Mouse (Mus musculus) heart, embryonic 16.5 days (tissue): ENCODE results near the gene Hamp2. TPM values are rescaled to one million over a fixed set of nuclear protein-coding genes. Genes with fewer than 3 reads are reported as not detected.
"Not testable (repeated sequence)": the region's sequence is repeated elsewhere in the genome, so short reads cannot be mapped to it uniquely, and the experiment has no call there.

ENCODE experiments used
- ATAC-seq: fragments of 200-750 bp; cut with Nextera tagmentation; replicated peaks from 2 replicates; pipeline ENCODE4 v1.8.0; 2017; ENCODE audit warnings: moderate number of reproducible peaks; ENCODE audit not compliant: insufficient read depth, low FRiP score; ENCODE audit errors: extremely low read depth
- H3K27ac ChIP-seq: fragments of 300-500 bp; sonication (generic); 2 replicates; pipeline ENCODE4 v1.5.1; 2014; ENCODE audit warnings: mild to moderate bottlenecking, low read length, control low read depth, moderate library complexity
- H3K27me3 ChIP-seq: fragments of 300-500 bp; sonication (generic); 2 replicates; pipeline ENCODE4 v1.6.1; 2014; ENCODE audit warnings: low read length, mixed read lengths; ENCODE audit not compliant: control insufficient read depth, insufficient read depth
- H3K36me3 ChIP-seq: fragments of 300-500 bp; sonication (generic); 2 replicates; pipeline ENCODE4 v1.6.1; 2014; ENCODE audit not compliant: control insufficient read depth, insufficient read depth
- H3K4me1 ChIP-seq: fragments of 300-500 bp; sonication (generic); 2 replicates; pipeline ENCODE4 v1.6.1; 2014; ENCODE audit warnings: low read length, mixed read lengths; ENCODE audit not compliant: control insufficient read depth, insufficient read depth
- H3K4me2 ChIP-seq: fragments of 300-500 bp; sonication (generic); 2 replicates; pipeline ENCODE4 v1.6.1; 2014; ENCODE audit warnings: low read depth, mild to moderate bottlenecking, control low read depth, low read length
- H3K4me3 ChIP-seq: fragments of 300-500 bp; sonication (generic); 2 replicates; pipeline ENCODE4 v1.5.1; 2014; ENCODE audit warnings: mild to moderate bottlenecking, control low read depth, low read length
- H3K9ac ChIP-seq: fragments of 300-500 bp; sonication (generic); 2 replicates; pipeline ENCODE4 v1.6.1; 2014; ENCODE audit warnings: low read length, control low read depth
- H3K9me3 ChIP-seq: fragments of 300-500 bp; sonication (generic); replicated peaks from 2 replicates; pipeline ENCODE4 v1.6.1; 2016; ENCODE audit warnings: low read length; ENCODE audit not compliant: control insufficient read depth
- WGBS: fragments of 180-500 bp; shearing (Covaris S2); extraction: QIAGEN DNeasy Blood & Tissue Kit; methylation state at CpG from one replicate; pipeline ENCODE4 v1.1.7; 2014; 5-methylcytosine and 5-hydroxymethylcytosine counted together
- polyA plus RNA-seq: library from polyadenylated mRNA; unstranded; fragments of >200 nt; fragmentation: Nextera tagmentation; extraction: Ambion mirVana; gene quantifications from 2 replicates; pipeline ENCODE4 v1.2.1, GENCODE M21; 2015

The Hamp2 gene
- polyA plus RNA-seq = not detected in 2 replicates

GRCm38 (mm10) chr7:30924581-30924980 is at the start of gene Hamp2:
TSS of gene Hamp2 (minus strand) at chr7:30924681.
- not testable (repeated sequence) for H3K9ac ChIP-seq, H3K36me3 ChIP-seq, H3K4me2 ChIP-seq, H3K27ac ChIP-seq, H3K4me1 ChIP-seq, H3K9me3 ChIP-seq, ATAC-seq, H3K27me3 ChIP-seq, H3K4me3 ChIP-seq
- WGBS = 62% methylated on average over 2 of the region's 2 CpGs

GRCm38 (mm10) chr7:30973501-30974289 is 49.2 kb upstream of the Hamp2 start, which contains the start of gene Fam187b:
TSS of gene Fam187b (plus strand) at chr7:30973790.
- H3K27ac ChIP-seq = no peak within 1 kb of the TSS
- ATAC-seq = peak; percentile 67
- H3K4me2 ChIP-seq = peak within 1 kb of the TSS; percentile 60

GRCm38 (mm10) chr7:30973251-30973500 is 48.7 kb upstream of the Hamp2 start, which contains the start of gene Lsr:
TSS of gene Lsr (minus strand) at chr7:30973464.
- WGBS = 1% methylated on average over 19 of the region's 19 CpGs
- H3K4me2 ChIP-seq = peak within 1 kb of the TSS; percentile 60
- peaks cover 5% of the 10 kb centered on the region; the same call in 1 of the 2 replicates for H3K4me1 ChIP-seq
- peak; percentile 32; the same call in 1 of the 2 replicates for ATAC-seq
- H3K4me3 ChIP-seq = peak within 1 kb of the TSS; percentile 54
- H3K27me3 ChIP-seq = peaks cover 14% of the 10 kb centered on the region
- H3K36me3 ChIP-seq = no peaks in the 10 kb centered on the region
- H3K9ac ChIP-seq = peak within 1 kb of the TSS; percentile 59
- no peaks in the 10 kb centered on the region for H3K9me3 ChIP-seq
- H3K27ac ChIP-seq = no peak within 1 kb of the TSS

More at GRCm38 (mm10) chr7:30973501-30974289, 49.2 kb upstream of the Hamp2 start, which contains the start of gene Fam187b:
- under 1% methylated on average over 37 of the region's 37 CpGs for WGBS
- Histone ChIP-seq H3K9ac (peak within 1 kb of the TSS; percentile 59), H3K4me1 (peaks cover 5% of the 10 kb centered on the region; the same call in 1 of the 2 replicates), H3K27me3 (peaks cover 14% of the 10 kb centered on the region), H3K9me3 (no peaks in the 10 kb centered on the region), H3K36me3 (no peaks in the 10 kb centered on the region), H3K4me3 (peak within 1 kb of the TSS; percentile 54)

GRCm38 (mm10) chr7:30972426-30973250 is 48.2 kb upstream of the Hamp2 start:
- H3K9me3 ChIP-seq = no peaks in the 10 kb centered on the region
- ATAC-seq = 0 out of 2 replicates have a peak, but pooled peaks have one; percentile 3
- H3K27me3 ChIP-seq = peaks cover 14% of the 10 kb centered on the region
- no peak overlapping the region for H3K27ac ChIP-seq
- peak overlapping the region; percentile 59 for H3K9ac ChIP-seq
- peaks cover 5% of the 10 kb centered on the region; the same call in 1 of the 2 replicates for H3K4me1 ChIP-seq
- H3K4me3 ChIP-seq = peak overlapping the region; percentile 54
- H3K36me3 ChIP-seq = no peaks in the 10 kb centered on the region
- H3K4me2 ChIP-seq = peak overlapping the region; percentile 60
- WGBS = 7% methylated on average over 41 of the region's 41 CpGs

GRCm38 (mm10) chr7:30971901-30972300 is 47.4 kb upstream of the Hamp2 start:
- Histone ChIP-seq H3K4me1 (peaks cover 5% of the 10 kb centered on the region; the same call in 1 of the 2 replicates), H3K4me2 (no peak overlapping the region), H3K27ac (no peak overlapping the region), H3K4me3 (peak overlapping the region; percentile 54; the same call in 1 of the 2 replicates), H3K9me3 (no peaks in the 10 kb centered on the region), H3K36me3 (no peaks in the 10 kb centered on the region), H3K9ac (no peak overlapping the region), H3K27me3 (peaks cover 14% of the 10 kb centered on the region)
- whole genome bisulfite sequencing = 82% methylated on average over 15 of the region's 15 CpGs
- no peak for ATAC-seq

GRCm38 (mm10) chr7:30969174-30969573 is 44.7 kb upstream of the Hamp2 start:
- Histone ChIP-seq H3K4me2 (no peak overlapping the region), H3K27ac (peak overlapping the region; percentile 8; the same call in 1 of the 2 replicates), H3K4me1 (peaks cover 7% of the 10 kb centered on the region; the same call in 1 of the 2 replicates), H3K27me3 (peaks cover 14% of the 10 kb centered on the region), H3K9me3 (no peaks in the 10 kb centered on the region), H3K36me3 (no peaks in the 10 kb centered on the region), H3K4me3 (no peak overlapping the region), H3K9ac (no peak overlapping the region)
- WGBS = 66% methylated on average over 4 of the region's 4 CpGs
- peak; percentile 40; the same call in 1 of the 2 replicates for ATAC-seq

GRCm38 (mm10) chr7:30968611-30969010 is 44.1 kb upstream of the Hamp2 start:
- WGBS = 82% methylated on average over 8 of the region's 8 CpGs

GRCm38 (mm10) chr7:30966657-30967056 is 42.2 kb upstream of the Hamp2 start:
- Histone ChIP-seq H3K9ac (no peak overlapping the region), H3K4me3 (no peak overlapping the region), H3K27ac (no peak overlapping the region), H3K9me3 (no peaks in the 10 kb centered on the region), H3K4me2 (no peak overlapping the region), H3K4me1 (peaks cover 10% of the 10 kb centered on the region), H3K27me3 (no peaks in the 10 kb centered on the region), H3K36me3 (no peaks in the 10 kb centered on the region)
- ATAC-seq = 0 out of 2 replicates have a peak, but pooled peaks have one; percentile 10
- WGBS = 84% methylated on average over 3 of the region's 3 CpGs

More at GRCm38 (mm10) chr7:30968611-30969010, 44.1 kb upstream of the Hamp2 start:
- Histone ChIP-seq H3K9me3 (no peaks in the 10 kb centered on the region), H3K4me2 (no peak overlapping the region), H3K4me1 (peaks cover 12% of the 10 kb centered on the region), H3K9ac (no peak overlapping the region), H3K4me3 (no peak overlapping the region), H3K36me3 (no peaks in the 10 kb centered on the region), H3K27ac (peak overlapping the region; percentile 8; the same call in 1 of the 2 replicates), H3K27me3 (peaks cover 14% of the 10 kb centered on the region)
- no peak for ATAC-seq
